Mouse (Mus musculus): Measurements from ENCODE around the gene Dock7.
"Not testable (repeated sequence)": the region's sequence is repeated elsewhere in the genome, so short reads cannot be mapped to it uniquely, and the experiment has no call there.

Gene Dock7

GRCm38 (mm10) chr4:99005574-99005973 is 115.1 kb downstream of the Dock7 start:
- no peak for DNase-seq

- DNase-seq, result no peak
These were observed 127.2 kb downstream of the Dock7 start for GRCm38 (mm10) chr4:98993491-98993890.

DNA sequence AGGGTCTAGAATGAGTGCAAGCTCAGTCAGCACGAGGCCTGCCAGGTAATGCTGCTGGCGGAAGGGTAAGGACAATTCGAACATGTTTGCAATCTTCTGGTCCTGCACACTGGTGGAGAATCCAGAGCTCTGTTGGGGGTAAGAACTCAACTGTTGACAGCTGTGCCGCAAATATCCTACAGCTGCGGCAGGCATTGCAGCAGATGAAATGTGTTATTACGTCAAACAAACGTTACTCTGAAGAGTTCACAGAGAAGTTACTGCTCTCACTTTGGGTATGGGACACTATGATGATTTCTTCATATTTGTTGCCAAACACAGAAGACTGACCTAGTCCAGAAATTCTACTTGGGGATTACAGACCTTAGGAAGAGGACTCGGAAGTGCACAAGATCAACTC is 136.0 kb downstream of the Dock7 start:
- no peak for DNase-seq

GRCm38 (mm10) chr4:98979976-98980375 is 140.7 kb downstream of the Dock7 start:
- DNase-seq, result not testable (repeated sequence)

DNA sequence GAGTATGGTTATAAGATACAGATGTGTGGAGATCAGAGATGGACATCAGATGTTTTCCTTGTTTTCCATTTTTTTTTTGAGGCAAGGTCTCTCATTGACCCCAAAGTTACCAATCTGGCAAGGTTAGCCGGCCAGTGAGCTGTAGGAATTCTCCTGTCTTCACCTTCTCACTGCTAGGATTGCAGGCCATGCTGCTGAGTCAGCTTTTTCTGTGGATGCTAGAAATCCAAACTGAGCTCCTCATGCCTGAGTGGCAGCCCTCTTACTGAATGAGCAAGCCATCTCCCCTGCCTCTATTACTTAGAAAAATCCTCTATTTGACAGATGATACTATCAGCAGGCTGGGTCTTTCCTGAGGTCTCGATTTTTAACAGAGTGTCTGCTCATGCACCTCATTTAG is 142.0 kb downstream of the Dock7 start:
- no peak for DNase-seq

DNA sequence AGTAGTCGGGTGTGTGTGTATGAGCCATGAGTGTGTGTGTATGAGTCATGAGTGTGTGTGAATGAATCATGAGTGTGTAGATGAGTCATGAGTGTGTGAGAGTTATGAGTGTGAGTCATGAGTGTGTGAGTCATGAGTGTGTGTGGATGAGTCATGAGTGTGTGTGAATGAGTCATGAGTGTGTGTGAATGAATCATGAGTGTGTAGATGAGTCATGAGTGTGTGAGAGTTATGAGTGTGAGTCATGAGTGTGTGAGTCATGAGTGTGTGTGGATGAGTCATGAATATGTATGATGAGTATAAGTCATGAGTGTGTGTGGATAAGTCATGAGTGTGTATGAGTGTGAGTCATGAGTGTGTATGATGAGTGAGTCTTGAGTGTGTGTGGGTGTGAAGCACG is 142.4 kb downstream of the Dock7 start:
- DNase-seq, result not testable (repeated sequence)

DNA sequence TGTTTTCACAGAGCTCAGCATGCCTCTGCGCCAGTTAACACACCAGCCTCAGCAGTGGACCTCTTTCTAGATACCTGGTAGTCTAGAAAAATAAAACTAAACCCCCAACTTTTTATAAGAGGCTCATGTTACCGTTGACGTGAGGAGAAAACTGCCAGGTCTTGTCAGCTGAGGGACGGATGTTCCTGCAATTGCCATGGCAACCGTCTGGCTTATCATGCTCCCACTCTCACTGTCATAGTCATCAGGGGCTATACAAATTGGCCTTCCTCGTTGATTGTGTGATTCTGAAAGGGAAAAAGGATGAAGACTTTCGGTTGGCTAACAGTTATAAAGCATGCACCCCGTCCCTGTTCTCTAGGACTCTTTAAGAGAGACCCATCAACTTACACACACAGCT is 145.0 kb downstream of the Dock7 start:
- no peak for DNase-seq

GRCm38 (mm10) chr4:98969946-98970345 is 150.8 kb downstream of the Dock7 start:
- no peak for DNase-seq

DNA sequence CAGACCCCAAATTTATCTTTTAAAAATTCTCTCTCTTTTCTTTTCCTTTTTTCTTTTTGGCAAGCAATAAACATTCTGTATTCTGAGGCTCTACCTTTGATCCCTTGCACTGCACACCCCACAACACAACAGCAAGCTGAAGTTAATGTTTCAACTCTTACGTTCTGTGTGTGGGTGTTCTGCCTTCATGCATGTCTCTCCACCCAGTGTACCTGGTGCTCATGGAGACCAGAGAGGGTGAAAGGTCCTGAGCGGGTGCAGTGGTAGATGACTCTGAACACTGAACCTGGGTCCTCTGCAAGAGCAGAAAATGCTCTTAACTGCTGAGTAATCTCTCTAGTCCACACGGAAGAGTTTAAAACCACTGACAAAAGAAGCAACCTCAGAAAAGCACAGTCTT is 160.5 kb downstream of the Dock7 start:
- peak in 1 of 2 experiments; percentile 25 for DNase-seq

GRCm38 (mm10) chr4:98955986-98956385 is 164.7 kb downstream of the Dock7 start:
- DNase-seq, result no peak

- DNase-seq, result no peak
These were observed 170.2 kb downstream of the Dock7 start for GRCm38 (mm10) chr4:98950563-98950962.

- DNase-seq, result not testable (repeated sequence)
These were observed 182.5 kb downstream of the Dock7 start for GRCm38 (mm10) chr4:98938210-98938609.

- DNase-seq, result no peak
These were observed 184.7 kb downstream of the Dock7 start for GRCm38 (mm10) chr4:98936036-98936435.

DNA sequence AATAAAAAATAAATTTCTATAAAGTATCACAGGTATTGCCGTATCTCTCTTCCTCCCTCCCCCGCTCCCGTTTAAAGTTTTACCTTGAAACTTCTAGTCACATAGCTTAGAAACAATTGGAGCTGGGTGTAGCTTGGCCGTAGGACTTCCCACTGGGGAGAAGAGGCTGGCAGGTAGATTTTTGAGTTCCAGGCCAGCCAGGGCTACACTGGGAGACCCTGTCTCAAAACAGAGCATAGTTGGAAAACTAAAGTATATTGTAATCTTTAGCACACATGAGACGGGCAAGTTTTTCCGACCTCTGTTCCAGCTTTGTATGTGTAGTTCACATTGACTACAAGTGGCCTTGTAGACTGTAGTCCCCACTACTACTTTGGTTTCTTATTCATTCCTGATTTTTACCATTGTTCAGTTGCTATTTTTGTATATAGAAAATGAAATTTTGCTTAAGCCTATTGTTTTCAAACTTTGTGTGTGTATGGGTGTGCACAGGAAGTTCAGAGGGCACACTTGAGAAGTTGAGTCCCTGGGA is 195.4 kb downstream of the Dock7 start:
- DNase-seq, result no peak

- DNase-seq, result no peak
These were observed 195.9 kb downstream of the Dock7 start for GRCm38 (mm10) chr4:98924906-98925178.

- peak in 1 of 2 experiments; percentile 21 for DNase-seq
These were observed 196.4 kb downstream of the Dock7 start for GRCm38 (mm10) chr4:98924071-98924905.

GRCm38 (mm10) chr4:98923568-98924070 is 197.1 kb downstream of the Dock7 start, which contains the start of gene Usp1:
Gene Usp1 (plus strand): TSS chr4:98923810.
- peak; percentile 87 to 92 for DNase-seq

GRCm38 (mm10) chr4:98922643-98923567 is 197.8 kb downstream of the Dock7 start:
- DNase-seq, result peak; percentile 95 to 98

DNA sequence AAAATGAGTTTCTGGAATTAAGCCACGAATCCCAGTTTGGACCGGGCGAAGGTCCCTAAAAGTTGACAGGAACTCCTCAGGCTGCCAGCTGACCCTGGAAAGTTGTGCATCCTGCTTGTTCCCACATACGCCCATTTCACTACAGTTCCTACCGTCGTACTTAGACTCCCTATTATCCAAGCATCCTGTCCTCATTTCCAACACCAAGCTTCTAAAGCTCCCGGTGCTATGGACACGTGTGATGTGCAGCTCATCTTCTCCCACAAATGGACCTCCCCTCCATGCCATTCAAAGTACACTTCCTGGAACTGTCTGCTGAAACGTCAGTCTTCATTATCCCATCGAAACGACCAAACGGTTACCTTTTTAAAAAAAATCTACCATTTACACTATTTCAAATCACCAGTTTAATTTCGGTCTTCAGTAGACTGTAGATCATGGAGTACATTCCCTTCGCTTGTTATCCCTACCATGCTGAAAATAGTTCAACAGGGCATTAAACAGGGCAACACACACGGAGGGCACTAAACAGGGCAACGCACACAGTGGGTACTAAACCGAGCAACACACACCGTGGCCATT is 198.6 kb downstream of the Dock7 start:
- peak; percentile 17 to 35 for DNase-seq

DNA sequence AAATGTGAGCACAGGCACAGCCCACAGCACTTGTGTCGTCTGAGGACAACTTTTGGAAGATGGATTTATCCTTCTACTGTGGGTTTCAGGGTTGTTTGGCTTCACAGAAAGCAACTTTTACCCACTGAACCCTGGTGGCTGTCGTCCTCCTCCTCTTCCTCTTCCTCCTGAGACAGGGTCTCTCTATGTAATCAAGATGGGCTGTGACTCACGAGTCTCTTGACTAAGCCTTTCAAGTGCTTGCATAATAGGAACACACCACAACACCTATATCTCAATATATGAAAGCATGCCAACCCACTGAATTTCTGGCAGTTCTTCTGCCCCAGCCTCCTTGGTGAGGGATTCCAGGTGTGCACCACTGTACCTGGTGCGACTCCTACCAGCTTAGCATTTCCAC is 199.8 kb downstream of the Dock7 start:
- DNase-seq, result no peak

DNA sequence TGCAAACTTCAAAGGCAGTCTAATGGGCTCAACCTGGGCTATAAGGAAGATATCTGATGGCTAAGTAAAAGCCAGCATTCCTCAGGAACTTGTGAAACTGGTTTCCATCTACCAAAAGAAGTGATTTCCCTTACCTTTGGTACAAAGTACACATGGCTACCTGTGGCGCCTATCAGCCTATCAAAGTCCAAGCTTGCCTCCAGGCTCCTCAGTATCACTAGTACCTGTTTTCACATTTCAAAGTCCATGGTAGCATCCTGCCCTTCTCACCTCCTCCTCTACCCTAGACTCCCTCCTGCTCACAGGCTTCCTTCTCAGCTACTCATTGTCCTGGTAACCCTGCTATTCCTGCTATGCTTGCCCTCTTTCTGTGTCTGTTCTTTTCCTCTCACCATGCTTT is 202.5 kb downstream of the Dock7 start:
- no peak for DNase-seq

DNA sequence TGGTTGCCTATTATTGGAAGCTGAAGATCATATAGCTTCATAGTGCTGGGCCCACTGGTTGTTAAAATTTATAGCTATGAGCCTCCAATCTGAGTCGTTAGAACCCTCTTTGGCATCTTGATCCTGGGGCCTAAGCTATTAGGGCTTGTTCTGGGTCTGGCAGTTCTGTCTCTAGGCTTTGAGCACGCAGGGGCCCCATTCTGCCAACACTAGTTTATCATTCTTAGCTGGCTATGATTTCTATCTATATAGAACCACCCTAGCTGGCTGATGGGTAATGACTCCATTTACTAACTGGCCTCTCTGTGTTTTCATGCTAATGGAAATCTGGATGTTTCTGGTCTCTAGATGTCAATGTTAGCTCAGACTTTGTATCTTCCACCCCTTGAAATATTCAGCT is 203.0 kb downstream of the Dock7 start:
- no peak for DNase-seq

DNA sequence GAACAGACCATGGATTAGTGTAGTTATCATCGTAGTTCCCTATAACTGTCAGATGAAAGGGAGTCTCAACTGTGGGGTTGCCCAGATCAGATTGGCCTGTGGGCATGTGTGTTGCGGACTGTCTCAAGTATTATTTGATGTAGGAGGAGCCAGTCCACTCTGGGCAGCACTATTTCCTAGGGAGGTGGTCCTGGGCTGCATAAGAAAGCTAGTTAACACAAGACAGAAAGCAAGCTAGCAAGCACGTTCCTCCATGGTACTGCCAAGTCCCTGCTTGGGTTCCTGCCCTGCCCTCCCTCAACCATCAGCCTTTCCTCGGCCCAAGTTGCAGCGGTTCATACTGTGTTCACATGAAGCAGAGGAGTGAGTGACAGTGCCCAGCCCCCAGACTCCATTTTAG is 210.5 kb downstream of the Dock7 start:
- no peak for DNase-seq
